Mouse (Mus musculus): ENCODE measurements around the gene Cacna2d3. TPM values are rescaled to one million over a fixed set of nuclear protein-coding genes. Genes with fewer than 3 reads are reported as not detected.
A peak's percentile ranks its signal among the peaks of the same experiment; 100 is the strongest.

The Cacna2d3 gene
- polyA plus RNA-seq, 1 experiment from 2014 or later, result 42.0 TPM

GRCm38 (mm10) chr14:29268609-29269008 is 453.1 kb downstream of the Cacna2d3 start:
- Histone ChIP-seq H3K27ac (0 out of 2 replicates have a peak overlapping the region, but pooled peaks have one; percentile 23), H3K4me3 (no peak overlapping the region), H3K9ac (no peak overlapping the region), H3K4me2 (no peak overlapping the region), H3K4me1 (replicated peaks) (peaks cover 31% of the 10 kb centered on the region), H3K9me3 (no peaks in the 10 kb centered on the region), H3K36me3 (no peaks in the 10 kb centered on the region), H3K27me3 (no peaks in the 10 kb centered on the region)
- 30% methylated on average over 5 of the region's 5 CpGs for WGBS
- no peak for ATAC-seq (ENCODE audit: low FRiP score)

DNA sequence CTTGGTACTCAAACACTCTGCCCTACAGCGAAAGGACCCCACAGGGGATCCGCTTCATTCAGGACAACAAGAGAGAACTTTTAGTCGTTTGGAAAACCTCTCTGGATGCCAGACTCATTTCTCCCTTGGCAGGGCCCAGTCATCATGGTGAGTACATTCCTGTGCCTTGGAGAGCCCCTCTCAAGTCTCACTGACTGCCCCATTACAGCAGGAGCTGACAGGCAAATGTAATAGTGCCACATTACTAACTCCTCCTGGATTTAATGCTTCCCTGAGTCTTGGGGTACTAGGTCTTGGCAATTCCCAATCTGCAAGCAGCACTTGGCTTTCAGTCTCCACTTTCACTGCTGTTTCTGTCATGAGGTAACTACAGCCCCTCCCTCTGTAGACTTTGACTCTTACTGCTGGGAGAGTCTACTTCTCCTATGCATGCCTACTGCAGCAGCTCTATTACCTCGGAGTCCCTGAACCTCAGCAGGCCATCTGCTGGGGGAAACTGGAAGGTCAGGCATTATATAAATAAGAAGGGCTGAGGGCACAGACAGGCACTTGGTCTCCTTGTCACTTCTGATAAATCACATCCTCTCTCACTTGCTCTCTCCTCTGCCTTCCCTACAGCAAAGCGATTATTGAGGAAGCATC is 454.3 kb downstream of the Cacna2d3 start:
- Histone ChIP-seq H3K4me2 (no peak overlapping the region), H3K4me3 (no peak overlapping the region), H3K27ac (0 out of 2 replicates have a peak overlapping the region, but pooled peaks have one; percentile 23), H3K9ac (no peak overlapping the region), H3K9me3 (no peaks in the 10 kb centered on the region), H3K27me3 (no peaks in the 10 kb centered on the region), H3K36me3 (no peaks in the 10 kb centered on the region), H3K4me1 (replicated peaks) (peaks cover 31% of the 10 kb centered on the region)
- WGBS, result 60% methylated on average over 5 of the region's 5 CpGs
- ATAC-seq (ENCODE audit: low FRiP score), result no peak

DNA sequence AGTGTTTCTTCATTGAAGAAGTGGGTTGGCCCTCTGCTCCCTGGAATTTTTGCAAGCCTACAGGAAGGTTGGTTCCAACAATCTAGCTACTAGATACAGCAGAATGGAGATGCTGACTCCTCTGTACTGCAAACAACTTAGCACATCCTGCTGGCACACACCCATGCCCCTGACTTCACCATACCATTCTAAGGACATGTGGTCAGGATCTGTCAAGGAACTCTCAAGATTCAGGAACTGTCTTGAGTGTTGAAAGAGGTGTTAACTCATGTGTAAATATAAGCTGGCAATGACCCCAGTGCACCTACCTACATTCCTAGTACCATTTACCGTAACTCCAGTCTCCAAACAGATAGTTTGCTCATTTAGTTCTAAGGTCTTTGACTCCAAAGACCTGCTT is 461.0 kb downstream of the Cacna2d3 start:
- H3K9me3 ChIP-seq, result peaks cover 4% of the 10 kb centered on the region; the same call in 1 of the 2 replicates
- H3K4me1 ChIP-seq (replicated peaks), result no peaks in the 10 kb centered on the region
- H3K9ac ChIP-seq, result no peak overlapping the region
- no peaks in the 10 kb centered on the region for H3K27me3 ChIP-seq
- H3K36me3 ChIP-seq, result no peaks in the 10 kb centered on the region
- ATAC-seq (ENCODE audit: low FRiP score), result no peak
- H3K27ac ChIP-seq, result no peak overlapping the region
- H3K4me2 ChIP-seq, result no peak overlapping the region
- WGBS, result 92% methylated on average over 1 of the region's 1 CpGs
- no peak overlapping the region for H3K4me3 ChIP-seq

GRCm38 (mm10) chr14:29243516-29243915 is 478.1 kb downstream of the Cacna2d3 start:
- Histone ChIP-seq H3K4me1 (replicated peaks) (peaks cover 4% of the 10 kb centered on the region; the same call in 1 of the 2 replicates), H3K27me3 (no peaks in the 10 kb centered on the region), H3K27ac (no peak overlapping the region), H3K4me3 (no peak overlapping the region), H3K9ac (no peak overlapping the region), H3K36me3 (no peaks in the 10 kb centered on the region), H3K9me3 (peaks cover 6% of the 10 kb centered on the region; the same call in 1 of the 2 replicates), H3K4me2 (no peak overlapping the region)
- ATAC-seq (ENCODE audit: low FRiP score), result no peak
- 60% methylated on average over 2 of the region's 2 CpGs for WGBS

DNA sequence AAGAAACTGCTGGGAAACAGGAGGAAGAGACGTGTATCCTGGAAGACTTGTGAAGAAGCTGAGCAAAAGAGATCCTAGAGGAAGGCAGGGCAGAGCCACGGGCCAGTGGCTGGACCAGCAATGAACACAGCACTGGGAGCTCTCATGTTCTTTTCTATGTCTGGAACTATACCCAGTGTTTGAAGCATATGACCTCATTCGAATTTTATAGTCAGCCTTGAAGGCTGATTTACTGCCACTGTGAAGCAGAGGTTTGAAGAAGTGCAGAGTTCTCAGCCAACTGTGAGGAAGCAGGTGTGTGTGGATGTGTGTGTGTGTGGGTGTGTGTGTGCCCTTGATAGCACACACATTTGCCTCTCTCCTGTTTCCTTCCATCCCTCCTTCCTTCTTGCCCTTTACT is 483.2 kb downstream of the Cacna2d3 start:
- H3K9ac ChIP-seq, result no peak overlapping the region
- ATAC-seq (ENCODE audit: low FRiP score), result no peak
- H3K4me1 ChIP-seq (replicated peaks), result peaks cover 4% of the 10 kb centered on the region; the same call in 1 of the 2 replicates
- WGBS, result 78% methylated on average over 3 of the region's 3 CpGs
- no peak overlapping the region for H3K4me2 ChIP-seq
- no peaks in the 10 kb centered on the region for H3K27me3 ChIP-seq
- no peak overlapping the region for H3K27ac ChIP-seq
- no peaks in the 10 kb centered on the region for H3K36me3 ChIP-seq
- no peaks in the 10 kb centered on the region for H3K9me3 ChIP-seq
- no peak overlapping the region for H3K4me3 ChIP-seq

DNA sequence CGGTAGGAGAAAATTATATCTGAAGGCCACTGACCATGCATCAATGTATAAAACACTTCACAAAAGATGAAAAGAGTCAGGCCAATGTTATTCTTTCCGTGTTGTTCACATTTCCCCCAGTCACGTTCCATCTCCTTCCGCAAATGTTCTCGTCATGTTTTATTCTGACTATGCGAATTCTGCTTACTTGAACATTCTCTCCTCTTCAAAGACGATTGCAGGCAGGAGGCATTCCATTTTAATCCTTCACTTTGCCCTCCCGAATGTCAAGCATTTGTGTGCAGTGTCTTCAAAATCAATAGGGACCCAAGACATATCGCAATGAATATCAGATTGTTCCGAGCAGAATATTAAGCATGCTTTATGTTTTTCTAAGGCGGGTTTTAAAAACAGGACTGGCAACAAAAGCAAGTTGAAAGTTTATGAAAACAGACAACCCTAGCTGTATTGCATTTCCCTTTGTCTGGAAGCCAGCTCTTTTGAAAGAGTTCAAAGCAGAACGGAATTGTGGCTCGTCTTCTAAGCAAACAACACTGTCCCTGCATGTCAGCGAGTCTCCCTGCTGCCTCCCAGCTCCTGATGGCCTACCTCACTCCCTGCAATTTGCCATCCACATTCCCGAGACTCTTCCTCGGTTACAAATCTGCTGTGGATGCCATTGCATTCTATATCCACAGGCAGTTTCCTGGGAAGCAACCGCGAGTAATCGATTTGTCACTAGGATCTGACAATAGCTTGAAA is 492.5 kb downstream of the Cacna2d3 start:
- WGBS, result 25% methylated on average over 19 of the region's 19 CpGs
- 0 out of 2 replicates have a peak, but pooled peaks have one; percentile 21 for ATAC-seq (ENCODE audit: low FRiP score)

DNA sequence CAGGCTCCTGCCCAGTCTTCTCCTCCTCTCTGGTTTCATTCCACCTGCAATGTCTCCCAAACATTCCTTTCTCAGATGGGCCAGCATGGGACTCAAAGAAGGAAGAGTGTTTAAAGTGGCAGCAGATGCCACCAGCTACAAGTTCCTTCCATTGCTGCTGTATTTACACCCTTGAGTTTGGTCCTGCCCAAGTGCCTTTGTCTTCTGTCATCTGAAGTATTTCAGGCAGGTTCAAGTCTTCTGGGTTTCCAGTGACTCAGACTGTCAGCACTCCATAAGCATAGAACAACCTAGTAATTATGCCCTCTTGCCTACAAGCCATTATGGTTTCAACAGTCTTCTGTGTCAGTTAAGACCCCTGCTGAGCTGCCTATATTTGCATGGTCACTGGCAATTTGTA is 493.2 kb downstream of the Cacna2d3 start:
- H3K4me3 ChIP-seq, result no peak overlapping the region
- H3K9ac ChIP-seq, result no peak overlapping the region
- no peaks in the 10 kb centered on the region for H3K36me3 ChIP-seq
- no peak overlapping the region for H3K4me2 ChIP-seq
- peaks cover 21% of the 10 kb centered on the region for H3K4me1 ChIP-seq (replicated peaks)
- H3K27me3 ChIP-seq, result no peaks in the 10 kb centered on the region
- H3K27ac ChIP-seq, result peak overlapping the region; percentile 78
- ATAC-seq (ENCODE audit: low FRiP score), result no peak
- H3K9me3 ChIP-seq, result no peaks in the 10 kb centered on the region

More for the DNA sequence above, 492.5 kb downstream of the Cacna2d3 start:
- peak overlapping the region; percentile 40; the same call in 1 of the 2 replicates for H3K9ac ChIP-seq
- peaks cover 21% of the 10 kb centered on the region for H3K4me1 ChIP-seq (replicated peaks)
- H3K9me3 ChIP-seq, result no peaks in the 10 kb centered on the region
- H3K27ac ChIP-seq, result peak overlapping the region; percentile 78
- H3K27me3 ChIP-seq, result no peaks in the 10 kb centered on the region
- H3K4me3 ChIP-seq, result no peak overlapping the region
- H3K36me3 ChIP-seq, result no peaks in the 10 kb centered on the region
- H3K4me2 ChIP-seq, result peak overlapping the region; percentile 40

DNA sequence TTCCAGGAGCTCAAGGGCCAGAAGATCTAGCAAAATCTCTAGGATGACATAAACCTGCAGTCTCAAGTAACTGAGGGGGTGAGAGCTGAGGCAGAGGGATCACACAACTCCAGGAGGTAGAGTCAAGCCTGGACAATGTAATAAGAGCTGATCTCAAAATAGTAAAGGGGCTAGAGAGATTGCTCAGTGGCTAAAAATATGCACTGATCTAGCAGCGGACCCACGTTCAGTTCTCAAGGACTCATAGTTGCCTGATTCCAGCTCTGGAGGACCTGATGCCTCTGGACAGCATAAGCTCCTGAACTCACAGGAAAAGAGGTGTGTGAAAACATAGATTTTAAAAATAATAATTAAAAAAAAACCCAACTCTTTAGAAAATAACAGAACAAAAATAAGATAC is 493.7 kb downstream of the Cacna2d3 start:
- no peak for ATAC-seq (ENCODE audit: low FRiP score)
- H3K9me3 ChIP-seq, result no peaks in the 10 kb centered on the region
- H3K4me1 ChIP-seq (replicated peaks), result peaks cover 21% of the 10 kb centered on the region
- H3K36me3 ChIP-seq, result no peaks in the 10 kb centered on the region
- no peaks in the 10 kb centered on the region for H3K27me3 ChIP-seq
- H3K9ac ChIP-seq, result no peak overlapping the region
- H3K4me3 ChIP-seq, result no peak overlapping the region
- 91% methylated on average over 2 of the region's 2 CpGs for WGBS
- no peak overlapping the region for H3K27ac ChIP-seq
- no peak overlapping the region for H3K4me2 ChIP-seq

DNA sequence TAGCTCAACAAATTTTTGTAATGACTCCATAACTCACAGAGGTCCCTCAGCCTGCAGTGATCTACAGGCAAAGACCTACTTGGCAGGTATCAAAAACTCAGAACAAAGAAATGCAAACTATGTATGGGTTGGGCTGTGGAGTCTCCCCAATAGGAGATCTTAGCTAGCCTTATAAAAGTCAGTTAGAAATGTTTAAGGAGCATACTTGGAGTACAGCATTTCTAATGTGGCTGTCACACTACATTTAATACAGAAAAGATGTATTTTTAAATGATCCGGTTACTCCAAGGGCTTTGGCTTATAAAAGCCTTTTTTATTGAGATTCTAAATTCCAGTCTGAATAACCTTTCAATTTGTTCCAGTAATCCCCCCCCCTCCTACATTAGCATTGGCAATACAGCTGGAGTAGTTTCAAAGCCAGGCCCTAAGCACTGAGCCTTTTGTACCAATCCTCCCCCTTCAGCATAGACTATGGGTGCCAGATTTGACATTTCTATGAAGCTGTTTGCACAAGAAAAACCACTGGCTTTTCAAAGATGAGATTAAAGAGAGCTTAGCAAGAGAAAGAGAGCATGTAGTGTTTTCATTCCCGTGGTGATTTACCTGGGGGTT is 495.8 kb downstream of the Cacna2d3 start:
- Histone ChIP-seq H3K27me3 (no peaks in the 10 kb centered on the region), H3K4me2 (no peak overlapping the region), H3K9me3 (no peaks in the 10 kb centered on the region), H3K27ac (no peak overlapping the region), H3K36me3 (no peaks in the 10 kb centered on the region), H3K4me3 (no peak overlapping the region), H3K9ac (no peak overlapping the region), H3K4me1 (replicated peaks) (peaks cover 21% of the 10 kb centered on the region)
- 37% methylated on average over 2 of the region's 2 CpGs for WGBS
- ATAC-seq (ENCODE audit: low FRiP score), result no peak

GRCm38 (mm10) chr14:29223012-29223411 is 498.7 kb downstream of the Cacna2d3 start:
- Histone ChIP-seq H3K4me2 (no peak overlapping the region), H3K9me3 (no peaks in the 10 kb centered on the region), H3K36me3 (no peaks in the 10 kb centered on the region), H3K27me3 (no peaks in the 10 kb centered on the region), H3K4me1 (replicated peaks) (no peaks in the 10 kb centered on the region), H3K9ac (no peak overlapping the region), H3K27ac (no peak overlapping the region), H3K4me3 (no peak overlapping the region)
- 81% methylated on average over 1 of the region's 1 CpGs for WGBS
- ATAC-seq (ENCODE audit: low FRiP score), result no peak

DNA sequence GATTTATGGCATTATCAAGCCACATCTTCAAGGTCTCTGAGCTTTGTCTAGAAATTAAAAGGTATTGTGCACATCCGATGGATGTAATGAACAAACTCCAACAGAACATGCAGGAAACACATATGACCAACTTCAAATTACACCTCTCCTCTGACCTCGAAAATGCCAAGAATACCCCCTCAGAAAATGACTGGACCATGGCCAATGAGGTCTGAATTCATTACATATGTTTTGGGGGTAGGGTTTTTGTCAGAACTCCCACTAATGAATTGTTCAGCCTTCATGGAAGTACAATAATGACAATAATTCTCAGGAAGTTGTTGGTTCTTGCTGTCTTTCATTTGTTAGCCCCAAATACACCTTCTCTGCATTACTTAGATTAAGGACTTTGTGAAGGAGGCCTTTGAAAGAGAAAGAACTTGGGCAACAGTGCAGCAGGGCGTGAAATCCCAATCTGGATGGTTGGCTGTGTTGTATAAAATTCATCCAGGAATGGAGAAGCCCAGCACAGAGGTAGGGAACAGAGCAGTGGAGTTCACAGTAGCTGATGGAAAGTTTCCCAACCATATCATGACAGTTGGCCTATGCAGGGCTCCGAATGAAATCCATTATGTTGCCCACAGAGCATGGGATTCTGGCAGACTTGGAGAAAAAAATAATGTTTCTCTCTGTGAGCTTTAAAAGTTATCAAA is 499.3 kb downstream of the Cacna2d3 start:
- Histone ChIP-seq H3K4me1 (replicated peaks) (no peaks in the 10 kb centered on the region), H3K27me3 (no peaks in the 10 kb centered on the region), H3K9me3 (no peaks in the 10 kb centered on the region), H3K4me3 (no peak overlapping the region), H3K4me2 (no peak overlapping the region), H3K9ac (no peak overlapping the region), H3K27ac (no peak overlapping the region), H3K36me3 (no peaks in the 10 kb centered on the region)
- 63% methylated on average over 4 of the region's 4 CpGs for WGBS
- ATAC-seq (ENCODE audit: low FRiP score), result no peak

DNA sequence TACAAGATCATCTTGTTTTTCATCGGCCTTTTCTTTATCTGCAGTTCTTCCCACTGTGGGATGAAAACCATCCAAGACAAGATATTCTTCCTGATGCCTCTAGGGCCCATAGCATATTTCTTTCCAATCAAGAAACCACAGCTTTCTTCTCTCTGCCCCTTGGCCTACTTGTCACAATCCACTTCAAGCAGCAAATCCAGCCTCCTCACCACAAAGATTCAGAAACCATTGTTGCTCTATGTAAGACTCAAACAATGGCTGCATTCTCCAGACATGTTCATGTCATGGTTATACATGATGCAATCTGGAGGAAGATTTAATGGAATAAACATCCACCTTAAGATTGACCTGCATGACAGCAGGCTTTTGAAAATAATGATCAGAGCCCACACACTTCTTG is 505.6 kb downstream of the Cacna2d3 start:
- Histone ChIP-seq H3K4me2 (no peak overlapping the region), H3K4me1 (replicated peaks) (no peaks in the 10 kb centered on the region)
- WGBS, result 71% methylated on average over 1 of the region's 1 CpGs

More for the DNA sequence above, 505.6 kb downstream of the Cacna2d3 start:
- H3K4me3 ChIP-seq, result no peak overlapping the region
- ATAC-seq (ENCODE audit: low FRiP score), result no peak
- no peak overlapping the region for H3K9ac ChIP-seq
- H3K36me3 ChIP-seq, result no peaks in the 10 kb centered on the region
- H3K27ac ChIP-seq, result no peak overlapping the region
- no peaks in the 10 kb centered on the region for H3K9me3 ChIP-seq
- H3K27me3 ChIP-seq, result no peaks in the 10 kb centered on the region
